Mouse (Mus musculus): ENCODE results near the gene Cyp4f17. TPM values are rescaled to one million over a fixed set of nuclear protein-coding genes. Genes with fewer than 3 reads are reported as not detected.
"Not testable (repeated sequence)": the region's sequence is repeated elsewhere in the genome, so short reads cannot be mapped to it uniquely, and the experiment has no call there.

Cyp4f17 gene
- polyA plus RNA-seq (2015; fragmentation: Nextera tagmentation; extraction: Ambion mirVana) = 2.2 and 3.0 TPM in 2 replicates

DNA sequence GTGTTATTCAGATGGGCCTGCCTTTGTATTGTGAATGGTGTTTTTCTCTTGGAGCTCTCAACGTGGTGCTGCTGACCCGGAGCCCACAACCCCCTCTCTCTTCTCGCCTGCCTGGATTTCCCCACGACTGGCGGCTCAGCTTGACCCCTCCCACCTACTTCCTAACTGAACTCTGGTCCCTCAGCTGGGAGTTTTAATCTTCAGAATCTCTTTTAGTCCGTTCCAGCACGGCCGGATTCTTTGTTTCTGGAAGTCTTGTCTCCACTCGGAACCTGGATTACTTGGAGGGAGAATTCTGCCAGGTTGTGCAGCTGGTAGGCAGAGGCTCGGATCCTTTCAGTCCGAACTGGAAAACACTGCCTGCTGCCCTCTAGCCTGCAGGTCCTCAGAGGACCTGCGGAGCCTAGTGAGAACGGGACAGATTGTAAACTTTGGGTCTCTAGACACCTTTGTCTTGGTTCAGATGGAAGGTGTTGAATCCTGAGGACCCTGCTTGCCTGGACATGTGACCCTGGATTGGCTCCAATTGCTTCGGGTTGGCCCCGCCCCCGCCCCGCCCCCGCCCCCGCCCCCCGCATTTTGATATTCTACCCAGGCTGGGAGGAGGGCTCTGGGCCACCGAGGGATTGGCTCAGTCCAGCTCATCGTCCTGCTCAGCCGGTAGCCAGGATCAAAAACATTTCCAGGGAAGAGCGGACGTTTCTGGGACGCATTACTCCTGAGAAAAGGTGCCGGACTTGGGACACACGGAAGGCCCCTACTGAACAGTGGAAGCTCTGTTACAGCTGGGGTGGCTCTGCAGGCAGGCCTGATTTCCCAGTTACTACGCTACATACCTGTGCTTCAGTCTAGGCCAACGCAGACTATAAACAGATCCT is at the start of gene Cyp4f17:
TSS of gene Cyp4f17 (plus strand) at position 200 of the 878 bp plus-strand sequence.
- DNase-seq (ENCODE audit: low spot score) = peak; percentile 13

DNA sequence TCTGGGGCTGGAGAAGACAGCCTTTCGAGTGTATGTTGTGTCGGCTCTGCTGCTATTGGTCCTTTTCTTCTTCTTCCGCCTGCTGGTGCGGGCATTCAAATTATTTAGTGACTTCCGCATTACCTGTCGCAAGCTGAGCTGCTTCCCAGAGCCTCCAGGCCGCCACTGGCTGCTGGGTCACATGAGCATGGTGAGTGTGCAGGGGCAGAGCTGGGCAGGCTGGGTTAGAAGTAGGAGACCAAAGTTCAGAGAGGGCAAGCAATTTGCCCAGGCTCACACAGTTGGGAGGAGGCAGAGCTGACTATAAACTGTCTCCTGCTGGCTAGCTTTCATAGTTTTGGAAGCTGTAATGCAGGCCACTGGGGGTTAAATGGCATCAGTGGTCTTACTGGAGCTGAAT is 37.4 kb upstream of the Cyp4f17 start:
- DNase-seq (ENCODE audit: low spot score) = no peak

DNA sequence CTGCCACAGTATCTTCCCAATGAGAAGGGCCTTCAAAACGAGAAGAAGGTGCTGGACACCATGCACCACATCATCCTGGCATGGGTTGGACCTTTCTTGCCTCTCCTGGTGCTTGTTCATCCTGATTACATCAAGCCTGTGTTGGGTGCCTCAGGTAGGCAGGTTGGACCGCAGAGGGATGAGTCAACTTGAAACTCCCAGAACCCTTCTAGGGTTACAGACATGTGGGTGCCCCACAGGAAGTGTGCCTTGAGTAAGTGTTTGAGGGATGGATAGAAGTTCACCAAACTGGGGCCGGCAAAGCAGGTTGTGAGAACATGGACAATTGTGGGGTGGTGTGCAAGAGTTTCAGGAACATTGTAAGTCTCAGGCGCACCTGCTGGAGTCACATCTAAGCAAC is 35.1 kb upstream of the Cyp4f17 start:
- DNase-seq (ENCODE audit: low spot score) = no peak

DNA sequence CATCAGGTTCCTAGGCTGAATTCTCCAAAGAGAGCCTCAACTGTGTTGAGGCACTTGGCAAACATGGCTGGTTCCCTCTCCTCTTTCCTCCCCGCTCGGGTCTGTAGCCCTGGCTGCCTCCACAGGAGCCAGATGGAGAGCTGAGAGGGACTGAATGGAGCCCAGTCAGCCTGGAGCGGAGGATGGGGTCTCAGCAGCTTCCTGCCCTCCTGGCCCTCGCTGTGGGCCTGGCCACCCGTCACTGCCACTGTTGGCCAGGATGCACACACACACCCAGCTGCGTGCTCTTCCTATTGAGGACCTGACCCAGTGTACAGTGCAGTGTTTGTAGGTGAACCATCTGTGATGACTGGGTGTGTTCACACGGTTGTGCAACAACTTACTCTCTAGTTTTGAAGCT is 33.7 kb upstream of the Cyp4f17 start:
- DNase-seq (ENCODE audit: low spot score) = no peak

DNA sequence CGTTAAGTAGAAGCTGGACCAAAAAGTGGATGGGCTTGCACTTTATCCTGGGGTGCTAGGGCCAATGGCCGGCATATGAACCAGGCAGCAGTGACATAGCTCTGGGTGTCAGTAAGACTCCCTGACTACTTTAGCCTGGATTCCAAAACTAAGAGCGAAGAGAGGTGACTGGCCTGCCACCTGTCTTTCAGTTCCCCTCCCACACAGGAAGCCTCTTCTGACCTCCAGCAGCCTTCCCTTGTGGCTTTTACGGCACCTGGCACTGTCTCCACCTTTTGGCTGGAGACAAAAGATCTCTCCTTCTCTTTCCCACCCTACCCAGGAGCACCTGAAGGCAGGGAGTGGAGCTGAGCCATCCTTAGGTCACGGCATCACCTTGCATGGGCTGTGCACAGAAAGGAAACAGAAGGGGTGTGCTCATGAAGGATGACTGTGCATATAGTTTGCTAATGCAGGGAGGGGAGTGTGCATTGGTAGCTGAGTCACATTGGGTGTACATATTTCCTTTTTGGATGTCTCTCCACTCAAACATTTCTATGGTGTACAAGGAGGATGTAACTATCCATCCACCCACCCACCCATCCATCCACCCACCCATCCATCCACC is 30.8 kb upstream of the Cyp4f17 start:
- DNase-seq (ENCODE audit: low spot score) = no peak

DNA sequence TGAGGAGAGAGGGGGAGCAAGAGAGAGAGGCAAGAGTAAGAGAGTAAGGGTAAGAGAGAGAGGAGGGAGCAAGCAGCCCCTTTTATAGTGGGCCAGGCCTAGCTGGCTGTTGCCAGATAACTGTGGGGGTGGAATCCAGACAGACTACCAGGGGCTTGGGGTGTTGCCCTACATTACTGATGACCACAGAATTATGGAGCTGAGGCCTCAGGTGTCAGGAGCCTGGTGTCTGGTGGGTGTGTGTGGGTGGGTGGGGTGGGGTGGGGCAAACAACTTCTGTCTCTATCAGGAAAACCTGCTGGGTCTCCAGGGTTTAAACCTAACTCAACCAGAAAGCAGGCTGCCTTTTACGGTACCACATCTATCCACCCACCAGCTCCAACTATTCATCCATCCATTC is 28.6 kb upstream of the Cyp4f17 start:
- DNase-seq (ENCODE audit: low spot score) = no peak

DNA sequence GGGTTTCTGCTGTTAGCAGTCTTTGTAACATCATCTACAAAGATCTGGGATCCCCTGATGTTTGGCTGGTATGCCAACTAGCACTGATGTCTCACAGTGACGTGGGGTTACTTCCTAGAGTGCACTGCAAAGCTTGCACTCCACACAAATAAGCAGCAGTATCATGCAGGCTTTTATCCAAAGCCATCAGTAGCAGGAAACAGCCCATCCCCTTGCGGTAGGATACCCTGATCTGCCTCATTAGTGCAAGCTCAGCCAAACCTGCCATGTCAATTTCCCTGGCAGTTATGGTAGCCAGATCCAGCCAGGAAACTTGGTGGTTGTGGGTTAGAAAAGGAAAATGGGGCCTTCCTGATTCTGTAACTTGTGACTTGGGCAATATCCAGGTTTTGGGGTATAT is 27.1 kb upstream of the Cyp4f17 start:
- no peak for DNase-seq (ENCODE audit: low spot score)

DNA sequence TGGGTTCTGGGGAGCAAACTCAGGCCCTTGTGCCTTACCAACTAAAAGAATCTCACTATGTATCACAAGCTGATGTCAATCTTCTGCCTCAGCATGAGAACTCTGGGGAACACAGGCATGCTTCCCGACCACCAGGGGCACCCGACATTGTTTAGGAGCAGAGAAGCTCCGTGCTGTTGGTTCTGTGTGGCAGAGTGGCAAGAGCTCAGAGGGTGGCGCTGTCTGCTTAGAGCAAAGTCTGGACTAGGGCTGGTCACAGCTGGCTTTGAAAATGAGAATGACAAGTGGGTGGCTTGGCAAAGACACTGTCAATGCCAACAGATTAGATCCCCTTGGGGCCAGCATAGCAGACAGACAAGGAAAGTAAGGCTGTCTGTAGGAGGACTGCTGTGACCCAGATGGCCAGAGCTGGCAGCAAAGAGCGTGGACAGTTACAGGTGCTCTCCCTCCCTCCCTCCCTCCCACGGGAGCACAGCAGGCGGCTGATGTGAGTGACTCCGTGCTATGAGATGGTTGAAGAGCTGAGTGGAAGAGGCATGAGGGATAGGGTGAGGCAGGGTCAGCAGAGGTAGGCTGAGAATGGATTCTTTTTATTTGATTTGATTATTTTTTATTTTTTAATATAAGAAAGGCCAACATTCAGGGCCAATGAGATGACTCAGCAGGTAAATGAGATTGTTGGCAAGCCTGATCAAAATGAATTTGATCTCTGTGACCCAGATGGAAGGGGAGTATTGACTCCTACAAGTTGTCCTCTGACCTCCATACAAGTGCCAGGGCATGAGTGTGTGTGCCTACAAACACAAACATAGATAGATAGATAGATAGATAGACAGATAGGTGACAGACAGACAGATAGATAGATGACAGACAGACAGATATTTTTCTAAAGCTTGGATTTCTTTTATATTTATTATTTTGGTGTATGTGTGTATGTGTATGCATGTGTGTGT is 26.0 kb upstream of the Cyp4f17 start:
- DNase-seq (ENCODE audit: low spot score) = peak; percentile 51

DNA sequence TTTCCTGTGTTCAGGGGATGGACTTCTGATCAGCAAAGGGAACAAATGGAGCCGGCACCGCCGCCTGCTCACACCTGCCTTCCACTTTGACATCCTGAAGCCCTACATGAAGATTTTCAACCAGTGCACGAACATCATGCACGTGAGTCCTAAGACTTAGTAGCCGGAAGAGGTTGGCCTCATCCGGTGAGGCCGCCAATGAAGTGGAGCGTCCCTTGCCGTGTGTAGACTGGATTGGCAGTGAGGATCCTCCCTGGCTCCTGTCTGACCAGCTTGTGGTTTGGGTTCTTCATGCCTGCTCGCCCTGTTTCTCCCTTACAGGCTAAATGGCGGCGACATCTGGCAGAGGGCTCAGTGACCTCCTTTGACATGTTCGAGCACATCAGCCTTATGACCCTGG is 24.1 kb upstream of the Cyp4f17 start:
- DNase-seq (ENCODE audit: low spot score) = no peak

DNA sequence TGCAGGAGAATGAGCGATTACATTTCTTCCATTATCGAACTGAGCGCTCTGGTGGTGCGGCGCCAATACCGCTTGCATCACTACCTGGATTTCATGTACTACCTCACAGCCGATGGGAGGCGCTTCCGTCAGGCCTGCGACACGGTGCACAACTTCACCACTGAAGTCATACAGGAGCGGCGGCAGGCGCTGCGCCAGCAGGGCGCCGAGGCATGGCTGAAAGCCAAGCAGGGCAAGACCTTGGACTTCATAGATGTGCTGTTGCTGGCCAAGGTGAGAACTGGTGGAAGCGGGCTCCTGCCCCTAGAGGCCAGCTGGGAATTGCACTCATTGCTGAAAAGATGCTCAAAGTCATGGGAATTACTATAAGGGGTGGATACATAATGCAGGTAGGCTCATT is 22.6 kb upstream of the Cyp4f17 start:
- DNase-seq (ENCODE audit: low spot score) = peak; percentile 47

DNA sequence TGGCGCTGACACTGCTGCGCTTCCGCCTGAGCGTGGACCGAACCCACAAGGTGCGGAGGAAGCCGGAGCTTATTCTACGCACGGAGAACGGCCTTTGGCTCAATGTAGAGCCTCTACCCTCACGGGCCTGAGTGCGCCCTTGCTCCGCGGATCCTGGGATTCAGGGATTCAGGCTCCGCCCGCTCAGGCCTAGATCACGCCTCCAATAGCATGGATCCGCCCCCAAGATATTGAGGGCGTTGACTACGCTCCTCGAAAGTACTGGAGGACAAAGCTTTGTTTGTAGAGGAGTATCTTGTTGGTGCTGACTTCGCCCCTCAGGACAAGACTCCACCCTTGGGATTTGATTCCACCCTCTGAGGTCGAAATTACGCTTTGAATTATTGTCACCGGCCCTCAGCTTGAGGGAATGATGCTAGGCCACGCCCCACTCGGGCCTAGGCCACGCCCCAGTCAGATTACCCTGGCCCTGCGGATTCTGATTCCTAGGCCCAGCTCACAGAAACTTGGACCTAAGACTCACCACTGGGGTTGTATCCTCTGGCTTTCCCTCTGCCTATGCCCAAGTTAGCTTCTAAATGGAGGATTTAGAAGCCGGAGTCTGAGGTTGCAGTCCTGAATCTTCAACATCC is 13.4 kb upstream of the Cyp4f17 start:
- no peak for DNase-seq (ENCODE audit: low spot score)

DNA sequence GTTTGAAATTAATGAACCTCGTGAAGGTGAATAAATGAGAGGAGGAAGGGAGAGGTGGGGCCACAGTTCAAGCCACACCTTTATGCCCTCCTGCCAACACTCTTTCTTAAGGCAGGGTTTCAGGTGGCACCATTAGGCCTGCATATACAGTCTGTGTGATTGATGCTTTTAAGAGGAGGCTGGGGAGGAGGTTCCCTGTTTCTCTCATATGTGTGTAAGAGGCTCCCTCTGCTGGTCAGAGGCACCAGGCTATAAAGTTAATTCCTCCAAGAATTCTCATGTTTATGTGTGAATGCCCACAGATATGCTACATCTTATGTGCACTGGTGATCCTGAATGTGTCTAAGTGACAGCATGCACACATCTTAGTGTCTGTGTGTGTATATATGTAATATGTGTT is 11.2 kb upstream of the Cyp4f17 start:
- DNase-seq (ENCODE audit: low spot score) = peak; percentile 81

DNA sequence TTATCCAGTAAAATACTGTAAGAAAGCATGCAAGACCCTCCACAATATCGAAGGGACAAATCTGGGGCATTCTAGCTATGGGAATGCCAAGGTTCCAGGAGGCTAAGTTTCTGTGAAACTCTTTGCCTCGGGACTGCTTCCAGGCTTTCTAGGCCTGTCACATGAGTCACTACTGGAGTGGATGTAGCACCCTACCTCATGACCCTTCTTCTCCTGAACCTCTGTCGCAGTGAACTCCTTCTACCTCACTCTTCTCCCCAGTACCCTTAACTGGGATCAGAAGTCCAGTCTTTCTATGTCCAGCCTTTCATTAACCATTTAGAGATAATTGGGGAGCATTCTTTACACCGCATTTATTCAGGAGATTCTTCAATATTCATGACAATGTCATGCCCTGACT is 5.3 kb upstream of the Cyp4f17 start:
- DNase-seq (ENCODE audit: low spot score) = not testable (repeated sequence)

DNA sequence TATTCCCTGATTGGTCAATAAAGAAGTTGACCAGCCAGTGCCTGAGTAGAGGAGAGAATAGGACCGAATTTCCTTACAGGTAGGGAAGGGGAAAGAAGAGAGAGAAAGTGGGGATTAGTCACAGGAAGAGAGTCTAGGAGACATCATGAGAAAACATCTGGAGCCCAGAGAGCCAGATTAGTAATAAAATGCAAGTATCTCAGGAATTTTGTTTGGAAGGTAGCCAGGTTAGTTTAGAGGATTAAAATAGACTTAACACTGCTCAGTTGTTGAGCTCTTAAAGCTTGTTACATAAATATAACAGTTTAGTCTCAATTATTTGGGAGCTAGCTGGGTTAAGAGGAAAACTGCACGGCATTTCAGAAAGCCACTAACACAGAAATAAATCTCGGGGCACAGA is 4.8 kb upstream of the Cyp4f17 start:
- DNase-seq (ENCODE audit: low spot score) = no peak

DNA sequence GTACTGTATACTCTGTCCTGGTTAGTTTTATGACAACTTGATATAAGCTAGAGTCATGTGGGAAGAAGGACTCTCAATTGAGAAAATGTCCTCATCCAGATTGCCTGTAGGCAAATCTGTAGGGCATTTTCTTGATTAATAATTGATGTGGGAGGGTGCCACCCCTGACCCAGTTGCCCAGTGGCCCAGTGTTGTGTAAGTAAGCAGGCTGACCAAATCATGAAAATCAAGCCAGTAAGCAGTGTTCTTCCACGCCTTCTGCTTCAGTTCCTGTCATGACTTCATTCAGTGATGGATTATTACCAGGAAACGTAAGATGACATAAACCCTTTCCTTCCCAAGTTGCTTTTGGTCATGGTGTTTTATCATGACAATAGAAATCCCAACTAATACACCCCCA is 2.7 kb upstream of the Cyp4f17 start:
- DNase-seq (ENCODE audit: low spot score) = no peak

DNA sequence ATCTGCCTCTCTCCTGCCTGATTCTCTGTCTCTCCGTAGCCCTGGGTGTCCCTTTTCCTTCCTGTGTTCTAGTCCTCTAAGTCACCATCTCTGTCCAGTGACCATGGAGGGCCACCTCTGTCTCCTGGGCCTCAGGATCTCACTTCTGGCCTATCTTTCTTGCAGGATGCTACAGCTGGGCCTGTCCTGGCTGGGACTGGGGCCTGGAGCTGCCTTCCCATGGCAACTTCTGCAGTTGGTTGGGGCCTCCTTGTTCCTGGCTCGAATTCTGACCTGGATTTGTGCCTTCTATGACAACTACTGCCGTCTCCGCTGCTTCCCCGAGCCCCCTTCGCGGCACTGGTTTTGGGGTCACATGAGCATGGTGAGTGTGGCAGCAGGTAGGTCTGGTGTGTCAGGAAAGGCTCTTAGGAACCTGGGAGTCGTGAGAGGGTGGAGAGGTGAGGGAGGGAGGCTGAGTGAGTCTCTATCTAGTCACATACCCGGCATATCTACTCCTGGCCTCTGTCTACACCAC is 937 bp downstream of the Cyp4f17 start:
- no peak for DNase-seq (ENCODE audit: low spot score)

DNA sequence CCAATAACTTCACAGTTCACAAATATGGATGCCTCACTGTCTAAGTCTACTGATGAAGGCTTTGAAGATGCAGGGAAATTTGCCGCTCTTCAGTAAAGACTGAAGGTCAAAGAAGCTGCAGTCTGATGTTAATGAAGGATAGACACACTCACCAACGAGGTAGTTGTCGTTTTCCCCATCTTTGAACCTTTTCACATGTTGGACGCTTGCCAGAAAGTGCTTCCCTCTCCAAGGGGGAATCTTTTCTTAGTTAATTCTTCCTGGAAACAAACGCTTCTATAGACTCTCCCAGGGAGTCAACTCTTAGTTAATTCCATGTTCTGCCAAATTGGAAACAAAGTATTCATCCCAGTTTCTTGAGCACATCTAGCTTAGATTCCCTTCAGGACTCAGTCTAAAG is 10.3 kb downstream of the Cyp4f17 start:
- DNase-seq (ENCODE audit: low spot score) = no peak

DNA sequence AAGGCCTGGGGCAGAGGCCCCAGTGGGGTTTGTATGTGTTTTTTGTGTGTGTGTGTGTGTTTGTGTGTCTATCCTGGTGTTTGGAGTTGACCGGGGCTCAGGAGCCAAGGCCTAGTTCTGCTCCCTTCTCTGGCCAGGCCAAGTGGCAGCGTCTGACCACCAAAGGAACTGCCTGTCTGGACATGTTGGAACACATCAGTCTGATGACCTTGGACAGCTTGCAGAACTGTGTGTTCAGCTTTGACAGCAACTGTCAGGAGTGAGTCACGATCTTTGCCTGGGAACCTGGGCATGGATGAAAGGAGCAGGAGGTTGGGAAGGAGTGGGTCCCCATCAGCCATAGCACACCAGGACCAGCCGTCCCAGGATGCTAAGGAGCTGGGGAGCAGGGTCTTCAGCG is 16.1 kb downstream of the Cyp4f17 start:
- DNase-seq (ENCODE audit: low spot score) = no peak

DNA sequence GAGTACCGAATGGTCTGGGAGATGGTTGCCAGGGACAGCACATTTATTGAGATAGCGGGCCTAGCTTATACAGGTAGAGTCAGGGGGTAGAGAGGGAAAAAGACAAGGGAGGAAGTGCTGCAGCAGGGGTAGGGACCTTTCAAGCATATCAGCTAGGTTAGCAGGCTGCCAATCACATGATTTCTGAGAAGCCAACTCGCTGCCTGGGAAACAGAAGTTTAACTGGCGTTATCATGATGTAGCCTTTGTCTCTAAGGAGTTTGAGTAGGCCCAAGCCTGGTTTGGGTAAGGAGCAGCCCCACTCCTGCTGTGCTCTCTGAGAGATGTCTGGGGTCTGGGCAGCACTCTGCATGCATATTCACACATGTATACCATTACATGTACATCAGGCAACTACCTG is 16.5 kb downstream of the Cyp4f17 start:
- DNase-seq (ENCODE audit: low spot score) = no peak

DNA sequence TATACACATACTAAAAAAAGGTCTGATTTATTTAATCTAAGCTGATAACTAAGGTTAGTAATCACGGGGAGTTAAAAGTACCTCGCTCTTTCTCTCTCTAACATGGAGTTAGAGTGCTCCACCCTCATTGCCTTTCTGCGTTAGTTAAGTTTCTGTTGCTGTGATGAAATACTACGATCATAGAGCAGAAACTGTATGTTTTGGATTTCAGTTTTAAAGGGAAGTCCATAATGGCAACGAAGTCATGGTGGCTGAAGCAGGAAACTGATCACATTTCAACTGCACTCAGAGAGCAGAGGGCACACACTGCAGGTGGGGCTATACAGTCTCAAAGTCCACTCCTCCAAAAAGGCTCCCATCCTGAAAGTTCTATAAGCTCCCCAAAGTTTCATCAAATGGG is 17.0 kb downstream of the Cyp4f17 start:
- no peak for DNase-seq (ENCODE audit: low spot score)

DNA sequence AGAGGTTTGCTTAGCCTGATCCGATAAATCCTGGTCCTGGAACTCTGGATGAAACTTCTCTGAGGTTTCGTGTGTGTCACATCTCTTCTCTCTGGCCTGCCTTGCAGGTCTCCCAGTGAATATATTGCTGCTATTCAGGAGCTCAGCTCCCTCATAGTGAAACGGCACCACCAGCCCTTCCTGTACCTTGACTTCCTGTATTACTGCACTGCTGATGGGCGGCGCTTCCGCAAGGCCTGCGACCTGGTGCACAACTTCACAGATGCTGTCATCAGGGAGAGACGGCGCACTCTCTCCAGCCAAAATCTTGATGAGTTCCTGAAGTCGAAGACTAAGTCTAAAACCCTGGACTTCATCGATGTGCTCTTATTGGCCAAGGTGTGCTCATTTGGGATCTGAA is 18.0 kb downstream of the Cyp4f17 start:
- peak; percentile 47 for DNase-seq (ENCODE audit: low spot score)
